Mouse (Mus musculus): ENCODE results near the gene I0C0044D17Rik. TPM values are rescaled to one million over a fixed set of nuclear protein-coding genes. Genes with fewer than 3 reads are reported as not detected.

Gene I0C0044D17Rik
- total and polyA plus RNA-seq, 2 experiments from 2014 or later: not detected

GRCm38 (mm10) chr4:98777464-98777863, 46.2 kb downstream of the I0C0044D17Rik start:
- Histone ChIP-seq H3K4me3 (ENCODE audit: low read depth, low read length) (no peak overlapping the region), H3K9ac (replicated peaks; ENCODE audit: low read depth, low read length) (no peak overlapping the region), H3K4me1 (ENCODE audit: control insufficient read depth, insufficient read depth) (no peaks in the 10 kb centered on the region; the same call in 1 of the 2 replicates), H3K9me3 (replicated peaks; ENCODE audit: control insufficient read depth, low read length) (no peaks in the 10 kb centered on the region), H3K4me2 (ENCODE audit: low read depth, low read length) (no peak overlapping the region), H3K36me3 (replicated peaks; ENCODE audit: control insufficient read depth, insufficient read depth, low read length) (no peaks in the 10 kb centered on the region), H3K27me3 (ENCODE audit: control insufficient read depth, insufficient read depth, low read length) (peaks cover 13% of the 10 kb centered on the region; the same call in 1 of the 2 replicates), H3K27ac (ENCODE audit: low read depth) (no peak overlapping the region)
- ATAC-seq (ENCODE audit: insufficient read depth, low read depth) (no peak), DNase-seq (ENCODE audit: low spot score) (no peak)
- WGBS: 49% methylated on average over 6 of the region's 6 CpGs
- TF ChIP-seq CTCF (IDR thresholded peaks at IDR 0.05; ENCODE audit: low read depth) (no peak), EP300 (IDR thresholded peaks at IDR 0.05; ENCODE audit: low read depth) (no peak)

- Histone ChIP-seq H3K4me2 (ENCODE audit: low read depth, low read length) (no peak overlapping the region), H3K4me1 (ENCODE audit: control insufficient read depth, insufficient read depth) (no peaks in the 10 kb centered on the region; the same call in 1 of the 2 replicates), H3K36me3 (replicated peaks; ENCODE audit: control insufficient read depth, insufficient read depth, low read length) (no peaks in the 10 kb centered on the region), H3K9ac (replicated peaks; ENCODE audit: low read depth, low read length) (no peak overlapping the region), H3K4me3 (ENCODE audit: low read depth, low read length) (no peak overlapping the region), H3K27me3 (ENCODE audit: control insufficient read depth, insufficient read depth, low read length) (peaks cover 13% of the 10 kb centered on the region; the same call in 1 of the 2 replicates), H3K9me3 (replicated peaks; ENCODE audit: control insufficient read depth, low read length) (no peaks in the 10 kb centered on the region), H3K27ac (ENCODE audit: low read depth) (no peak overlapping the region)
- DNase-seq (ENCODE audit: low spot score) (no peak), ATAC-seq (ENCODE audit: insufficient read depth, low read depth) (no peak)
- WGBS: 79% methylated on average over 10 of the region's 10 CpGs
- TF ChIP-seq EP300 (IDR thresholded peaks at IDR 0.05; ENCODE audit: low read depth): no peak
- TF ChIP-seq CTCF (IDR thresholded peaks at IDR 0.05; ENCODE audit: low read depth): no peak
These were observed 46.8 kb downstream of the I0C0044D17Rik start for GRCm38 (mm10) chr4:98776721-98777427.

GRCm38 (mm10) chr4:98773785-98774184, 49.9 kb downstream of the I0C0044D17Rik start:
- H3K9ac ChIP-seq (replicated peaks; ENCODE audit: low read depth, low read length): no peak overlapping the region
- 0 out of 2 replicates have a peak, but pooled peaks cover 3% of the 10 kb centered on the region for H3K27me3 ChIP-seq (ENCODE audit: control insufficient read depth, insufficient read depth, low read length)
- no peaks in the 10 kb centered on the region for H3K9me3 ChIP-seq (replicated peaks; ENCODE audit: control insufficient read depth, low read length)
- no peaks in the 10 kb centered on the region; the same call in 1 of the 2 replicates for H3K4me1 ChIP-seq (ENCODE audit: control insufficient read depth, insufficient read depth)
- ATAC-seq (ENCODE audit: insufficient read depth, low read depth) (no peak), DNase-seq (ENCODE audit: low spot score) (no peak)
- WGBS: 86% methylated on average over 5 of the region's 5 CpGs
- no peak overlapping the region for H3K4me2 ChIP-seq (ENCODE audit: low read depth, low read length)
- H3K36me3 ChIP-seq (replicated peaks; ENCODE audit: control insufficient read depth, insufficient read depth, low read length): no peaks in the 10 kb centered on the region
- H3K27ac ChIP-seq (ENCODE audit: low read depth): no peak overlapping the region
- no peak for TF ChIP-seq CTCF (IDR thresholded peaks at IDR 0.05; ENCODE audit: low read depth)
- no peak for TF ChIP-seq EP300 (IDR thresholded peaks at IDR 0.05; ENCODE audit: low read depth)
- no peak overlapping the region for H3K4me3 ChIP-seq (ENCODE audit: low read depth, low read length)

Other genes starting within 250 kb of the I0C0044D17Rik start
- 0.11 TPM in 1 of 2 replicates, not detected in the other for gene L1td1, start 97.1 kb downstream of the I0C0044D17Rik start, total RNA-seq (2014; rRNA removed; ENCODE audit: low replicate concordance)
- not detected in 2 replicates for gene L1td1, start 97.1 kb downstream of the I0C0044D17Rik start, polyA plus RNA-seq (2015; fragmentation: Nextera tagmentation; extraction: Ambion mirVana)
- 1.1 and 3.3 TPM in 2 replicates for gene Kank4, start 6.3 kb downstream of the I0C0044D17Rik start, total RNA-seq (2014; rRNA removed; ENCODE audit: low replicate concordance)
- 0.22 and 0.38 TPM in 2 replicates for gene Kank4, start 6.3 kb downstream of the I0C0044D17Rik start, polyA plus RNA-seq (2015; fragmentation: Nextera tagmentation; extraction: Ambion mirVana)
- gene Usp1, start 100.0 kb upstream of the I0C0044D17Rik start, total RNA-seq (2014; rRNA removed; ENCODE audit: low replicate concordance): 11.4 and 16.5 TPM in 2 replicates
- 24.5 and 27.8 TPM in 2 replicates for gene Usp1, start 100.0 kb upstream of the I0C0044D17Rik start, polyA plus RNA-seq (2015; fragmentation: Nextera tagmentation; extraction: Ambion mirVana)
- 0.66 TPM in 1 of 2 replicates, not detected in the other for gene Angptl3, start 207.1 kb upstream of the I0C0044D17Rik start, total RNA-seq (2014; rRNA removed; ENCODE audit: low replicate concordance)
- gene Angptl3, start 207.1 kb upstream of the I0C0044D17Rik start, polyA plus RNA-seq (2015; fragmentation: Nextera tagmentation; extraction: Ambion mirVana): 1.6 and 1.7 TPM in 2 replicates

All from heart, postnatal 0 days (tissue).